Comparison of ENCODE assay signal across 8 mouse cellular contexts in the genomic region with DNA sequence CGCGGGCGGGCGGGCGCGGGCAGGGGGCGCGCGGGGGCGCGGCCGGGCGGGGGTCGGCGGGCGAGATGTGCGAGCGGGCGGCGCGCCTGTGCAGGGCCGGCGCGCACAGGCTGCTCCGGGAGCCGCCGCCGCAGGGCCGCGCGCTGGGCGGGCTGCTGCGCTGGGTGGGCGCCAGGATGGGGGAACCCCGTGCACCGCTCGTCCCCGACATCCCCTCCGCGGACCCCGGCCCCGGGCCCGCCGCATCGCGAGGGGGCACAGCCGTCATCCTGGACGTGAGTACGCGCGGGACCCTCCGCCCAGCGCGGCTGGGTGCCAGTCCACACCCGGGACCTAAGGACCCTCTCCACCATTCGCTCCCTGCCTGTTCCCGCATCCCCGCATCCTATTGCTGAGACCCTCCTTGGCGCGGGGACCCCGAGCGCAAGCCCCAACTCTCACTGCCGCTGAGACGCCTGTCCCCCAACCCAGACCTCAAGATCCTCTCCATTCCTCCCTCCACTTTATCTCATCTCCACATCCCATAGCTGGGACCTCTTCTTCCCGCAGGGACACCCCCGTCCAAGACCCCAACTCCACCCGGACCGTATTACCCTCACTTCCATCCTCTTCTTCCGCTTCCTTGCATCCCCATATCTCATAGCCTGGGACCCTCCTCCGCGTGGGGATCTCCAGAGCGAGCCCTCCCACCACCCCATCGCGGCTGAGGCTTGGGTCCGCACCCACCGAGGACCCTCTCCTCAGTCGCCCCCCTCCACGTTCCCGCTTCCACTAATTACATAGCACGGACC. TPM values are rescaled to one million over a fixed set of nuclear protein-coding genes. Genes with fewer than 3 reads are reported as not detected.
A peak's percentile ranks its signal among the peaks of the same experiment; 100 is the strongest.
DNase-seq lines count a peak whose midpoint lies in the region; ATAC-seq and TF ChIP-seq lines count a peak whose summit lies in the region.

No protein-coding gene starts in this region.

- WGBS in kidney, postnatal 0 days = under 1% methylated on average over 58 of the region's 80 CpGs
- under 1% methylated on average over 46 of the region's 80 CpGs for WGBS in embryonic facial prominence, embryonic 13.5 days
- WGBS in intestine, embryonic 14.5 days = 1% methylated on average over 58 of the region's 80 CpGs

- H3K36me3 ChIP-seq in kidney, postnatal 0 days (ENCODE audit: insufficient read depth, low read length) = no peaks in the 10 kb centered on the region
- H3K36me3 ChIP-seq in embryonic facial prominence, embryonic 13.5 days = no peaks in the 10 kb centered on the region
- H3K36me3 ChIP-seq in intestine, embryonic 14.5 days (ENCODE audit: control insufficient read depth, insufficient read depth, low read length) = no peaks in the 10 kb centered on the region

- no peak for TF ChIP-seq CTCF in kidney, postnatal 0 days (IDR thresholded peaks at IDR 0.05; ENCODE audit: low read depth)

- ATAC-seq in kidney, postnatal 0 days (replicated peaks; ENCODE audit: low FRiP score, low read depth) = peak; percentile 16
- ATAC-seq in embryonic facial prominence, embryonic 13.5 days (ENCODE audit: insufficient number of reproducible peaks, insufficient read depth, low FRiP score, low TSS enrichment, low read depth) = peak; percentile 44; the same call in 1 of the 2 replicates
- peak; percentile 66 for ATAC-seq in intestine, embryonic 14.5 days (replicated peaks; ENCODE audit: low FRiP score, low TSS enrichment, low read depth)

- 0 out of 2 replicates have a peak, but pooled peaks cover 5% of the 10 kb centered on the region for H3K4me1 ChIP-seq in kidney, postnatal 0 days (replicated peaks; ENCODE audit: insufficient read depth, low read length)
- peaks cover 13% of the 10 kb centered on the region; the same call in 1 of the 2 replicates for H3K4me1 ChIP-seq in embryonic facial prominence, embryonic 13.5 days
- H3K4me1 ChIP-seq in intestine, embryonic 14.5 days (replicated peaks; ENCODE audit: control insufficient read depth, insufficient read depth, low read length) = 0 out of 2 replicates have a peak, but pooled peaks cover 6% of the 10 kb centered on the region

- peak overlapping the region; percentile 59 for H3K4me3 ChIP-seq in kidney, postnatal 0 days (replicated peaks; ENCODE audit: low read depth, low read length)
- peak overlapping the region; percentile 72 for H3K4me3 ChIP-seq in embryonic facial prominence, embryonic 13.5 days
- H3K4me3 ChIP-seq in intestine, embryonic 14.5 days (ENCODE audit: low read depth, low read length) = peak overlapping the region; percentile 61

- no peaks in the 10 kb centered on the region for H3K9me3 ChIP-seq in kidney, postnatal 0 days (replicated peaks; ENCODE audit: low read length)
- H3K9me3 ChIP-seq in embryonic facial prominence, embryonic 13.5 days = no peaks in the 10 kb centered on the region
- H3K9me3 ChIP-seq in intestine, embryonic 14.5 days (ENCODE audit: control insufficient read depth, low read length) = no peaks in the 10 kb centered on the region

- H3K4me2 ChIP-seq in kidney, postnatal 0 days (ENCODE audit: low read length) = peak overlapping the region; percentile 100
- peak overlapping the region; percentile 89 for H3K4me2 ChIP-seq in embryonic facial prominence, embryonic 13.5 days
- H3K4me2 ChIP-seq in intestine, embryonic 14.5 days (ENCODE audit: low read length) = peak overlapping the region; percentile 89

- no peak overlapping the region for H3K27ac ChIP-seq in kidney, postnatal 0 days
- no peak overlapping the region for H3K27ac ChIP-seq in embryonic facial prominence, embryonic 13.5 days
- H3K27ac ChIP-seq in intestine, embryonic 14.5 days (ENCODE audit: low read depth) = no peak overlapping the region

- peaks cover 14% of the 10 kb centered on the region for H3K27me3 ChIP-seq in kidney, postnatal 0 days (ENCODE audit: insufficient read depth, low read length)
- peaks cover 42% of the 10 kb centered on the region for H3K27me3 ChIP-seq in embryonic facial prominence, embryonic 13.5 days
- H3K27me3 ChIP-seq in intestine, embryonic 14.5 days (replicated peaks; ENCODE audit: control insufficient read depth, insufficient read depth, low read length) = peaks cover 21% of the 10 kb centered on the region

- H3K9ac ChIP-seq in kidney, postnatal 0 days (ENCODE audit: low read depth, low read length) = peak overlapping the region; percentile 63
- H3K9ac ChIP-seq in embryonic facial prominence, embryonic 13.5 days = peak overlapping the region; percentile 76
- H3K9ac ChIP-seq in intestine, embryonic 14.5 days (ENCODE audit: low read length) = peak overlapping the region; percentile 61

- DNase-seq in kidney, postnatal 0 days (ENCODE audit: low spot score) = no peak
- DNase-seq in kidney, adult 11 months = no peak
- peak; percentile 67 for DNase-seq in intestine, embryonic 14.5 days (ENCODE audit: low spot score)
- DNase-seq in neural tube, embryonic 10.5 days (ENCODE audit: extremely low spot score, low spot score) = peak; percentile 62
- DNase-seq in urinary bladder, adult 2 months (ENCODE audit: low spot score) = no peak
- DNase-seq in layer of hippocampus, postnatal 36 days = no peak
- DNase-seq in left cerebral cortex, postnatal 14 days (ENCODE audit: low spot score in 2 of 2) = no peak

- intact Hi-C loops in left cerebral cortex, postnatal 14 days (cut with DNase I) = loop anchor here (1.0 to 10.0 kb wide), 5 partner anchors 50 to 328 kb away; partner anchors contain the start of genes Taf1c and Tldc1

RNA-seq across cellular contexts. Expression of gene Necab2, which starts 0.7 kb away (rescaled TPM):
- 0.61 and 0.79 TPM in 2 replicates for polyA plus RNA-seq in kidney, postnatal 0 days (2015; fragmentation: Nextera tagmentation; extraction: Ambion mirVana)
- polyA plus RNA-seq in embryonic facial prominence, embryonic 13.5 days (2015; fragmentation: Nextera tagmentation; extraction: Ambion mirVana) = 3.8 and 4.2 TPM in 2 replicates
- polyA plus RNA-seq in intestine, embryonic 14.5 days (2014; fragmentation: Nextera tagmentation; extraction: Ambion mirVana) = 2.4 and 3.7 TPM in 2 replicates
- 0.08 and 0.12 TPM in 2 replicates for polyA plus RNA-seq in urinary bladder, adult 2 months (2012; rRNA removed)
- total RNA-seq in layer of hippocampus, postnatal 36 days (2021) = 100 to 1,000 TPM in 1 of 2 experiments, 10 to 100 TPM in 1; 94.4 to 116 TPM
- total RNA-seq in left cerebral cortex, postnatal 14 days (2021) = 10 to 100 TPM; 42.8 to 60.9 TPM

RNA-seq across cellular contexts. Expression of gene Osgin1, which starts 13.3 kb away (rescaled TPM):
- polyA plus RNA-seq in kidney, postnatal 0 days (2015; fragmentation: Nextera tagmentation; extraction: Ambion mirVana) = 4.1 and 4.4 TPM in 2 replicates
- 0.60 and 1.6 TPM in 2 replicates for polyA plus RNA-seq in embryonic facial prominence, embryonic 13.5 days (2015; fragmentation: Nextera tagmentation; extraction: Ambion mirVana)
- 1.5 and 2.0 TPM in 2 replicates for polyA plus RNA-seq in intestine, embryonic 14.5 days (2014; fragmentation: Nextera tagmentation; extraction: Ambion mirVana)
- 69.4 and 84.6 TPM in 2 replicates for polyA plus RNA-seq in urinary bladder, adult 2 months (2012; rRNA removed)
- under 1 TPM in 1 of 2 experiments, not detected in 1; 0.56 TPM for total RNA-seq in layer of hippocampus, postnatal 36 days (2021)
- under 1 TPM; 0.40 to 0.53 TPM for total RNA-seq in left cerebral cortex, postnatal 14 days (2021)

RNA-seq across cellular contexts. Expression of gene Mlycd, which starts 52.5 kb away (rescaled TPM):
- 19.5 and 21.9 TPM in 2 replicates for polyA plus RNA-seq in kidney, postnatal 0 days (2015; fragmentation: Nextera tagmentation; extraction: Ambion mirVana)
- 11.0 and 12.7 TPM in 2 replicates for polyA plus RNA-seq in embryonic facial prominence, embryonic 13.5 days (2015; fragmentation: Nextera tagmentation; extraction: Ambion mirVana)
- polyA plus RNA-seq in intestine, embryonic 14.5 days (2014; fragmentation: Nextera tagmentation; extraction: Ambion mirVana) = 16.8 and 17.9 TPM in 2 replicates
- polyA plus RNA-seq in urinary bladder, adult 2 months (2012; rRNA removed) = 21.6 and 23.2 TPM in 2 replicates
- total RNA-seq in layer of hippocampus, postnatal 36 days (2021) = 10 to 100 TPM; 26.5 to 28.6 TPM
- 10 to 100 TPM; 25.7 to 28.0 TPM for total RNA-seq in left cerebral cortex, postnatal 14 days (2021)

RNA-seq across cellular contexts. Expression of gene Slc38a8, which starts 54.3 kb away (rescaled TPM):
- 0.06 TPM in 1 of 2 replicates, not detected in the other for polyA plus RNA-seq in kidney, postnatal 0 days (2015; fragmentation: Nextera tagmentation; extraction: Ambion mirVana)
- polyA plus RNA-seq in embryonic facial prominence, embryonic 13.5 days (2015; fragmentation: Nextera tagmentation; extraction: Ambion mirVana) = 0.07 TPM in 1 of 2 replicates, not detected in the other
- 0.08 TPM in 1 of 2 replicates, not detected in the other for polyA plus RNA-seq in intestine, embryonic 14.5 days (2014; fragmentation: Nextera tagmentation; extraction: Ambion mirVana)
- 0.04 and 0.08 TPM in 2 replicates for polyA plus RNA-seq in urinary bladder, adult 2 months (2012; rRNA removed)
- not detected for total RNA-seq in layer of hippocampus, postnatal 36 days (2021)
- total RNA-seq in left cerebral cortex, postnatal 14 days (2021) = under 1 TPM; 0.17 to 0.22 TPM

Comparison
In these comparisons a context has a peak if more than half of its experiments do, and no peak if none do; other contexts are left out.
1. ATAC-seq: peak in every context shown above with its lines; median percentile 66 in intestine, embryonic 14.5 days; 44 in embryonic facial prominence, embryonic 13.5 days; 16 in kidney, postnatal 0 days.
2. DNase-seq: peak in intestine, embryonic 14.5 days (single experiment) and neural tube, embryonic 10.5 days (single experiment); none in kidney, postnatal 0 days (single experiment), kidney, adult 11 months (single experiment), urinary bladder, adult 2 months (single experiment), layer of hippocampus, postnatal 36 days (0 of 2) and left cerebral cortex, postnatal 14 days (0 of 2).
3. RNA of gene Osgin1, which starts 13.3 kb away (polyA plus RNA-seq): 69.4 to 84.6 TPM in urinary bladder, adult 2 months; 4.1 to 4.4 TPM in kidney, postnatal 0 days, 1.5 to 2.0 TPM in intestine, embryonic 14.5 days and 0.60 to 1.6 TPM in embryonic facial prominence, embryonic 13.5 days; every median in the first group is over 10 times any median in the second.
4. Peak in every context shown above with its lines, with median percentiles within 50 percentile points of each other: H3K4me2 ChIP-seq, H3K4me3 ChIP-seq and H3K9ac ChIP-seq.